Mouse (Mus musculus): ENCODE results near the gene Tmem108. TPM values are rescaled to one million over a fixed set of nuclear protein-coding genes. Genes with fewer than 3 reads are reported as not detected.

The Tmem108 gene
- total and polyA plus RNA-seq, 2 experiments from 2014 or later, result 23.5 to 25.1 TPM

- 0 out of 2 replicates have a peak, but pooled peaks cover 3% of the 10 kb centered on the region for H3K9me3 ChIP-seq (replicated peaks; ENCODE audit: control insufficient read depth, low read length)
- peaks cover 18% of the 10 kb centered on the region; the same call in 1 of the 2 replicates for H3K4me1 ChIP-seq (ENCODE audit: control insufficient read depth, insufficient read depth)
- H3K9ac ChIP-seq (replicated peaks; ENCODE audit: low read depth, low read length), result no peak overlapping the region
- H3K27me3 ChIP-seq (ENCODE audit: control insufficient read depth, insufficient read depth, low read length), result no peaks in the 10 kb centered on the region
- DNase-seq (ENCODE audit: low spot score) (no peak), ATAC-seq (ENCODE audit: insufficient read depth, low read depth) (no peak)
- H3K4me3 ChIP-seq (ENCODE audit: low read depth, low read length), result no peak overlapping the region
- TF ChIP-seq CTCF (IDR thresholded peaks at IDR 0.05; ENCODE audit: low read depth) (no peak), EP300 (IDR thresholded peaks at IDR 0.05; ENCODE audit: low read depth) (no peak)
- no peak overlapping the region for H3K4me2 ChIP-seq (ENCODE audit: low read depth, low read length)
- 87% methylated on average over 15 of the region's 15 CpGs for WGBS
- H3K27ac ChIP-seq (ENCODE audit: low read depth), result no peak overlapping the region
- no peaks in the 10 kb centered on the region for H3K36me3 ChIP-seq (replicated peaks; ENCODE audit: control insufficient read depth, insufficient read depth, low read length)
Measured at GRCm38 (mm10) chr9:103557085-103557484, 204.6 kb downstream of the Tmem108 start.

- peaks cover 18% of the 10 kb centered on the region; the same call in 1 of the 2 replicates for H3K4me1 ChIP-seq (ENCODE audit: control insufficient read depth, insufficient read depth)
- DNase-seq (ENCODE audit: low spot score), result no peak
- no peak for TF ChIP-seq EP300 (IDR thresholded peaks at IDR 0.05; ENCODE audit: low read depth)
- no peak for TF ChIP-seq CTCF (IDR thresholded peaks at IDR 0.05; ENCODE audit: low read depth)
- no peaks in the 10 kb centered on the region for H3K36me3 ChIP-seq (replicated peaks; ENCODE audit: control insufficient read depth, insufficient read depth, low read length)
- no peak overlapping the region for H3K9ac ChIP-seq (replicated peaks; ENCODE audit: low read depth, low read length)
- no peaks in the 10 kb centered on the region for H3K9me3 ChIP-seq (replicated peaks; ENCODE audit: control insufficient read depth, low read length)
- H3K4me2 ChIP-seq (ENCODE audit: low read depth, low read length), result no peak overlapping the region
- no peak overlapping the region for H3K27ac ChIP-seq (ENCODE audit: low read depth)
- 24% methylated on average over 6 of the region's 6 CpGs for WGBS
- no peaks in the 10 kb centered on the region for H3K27me3 ChIP-seq (ENCODE audit: control insufficient read depth, insufficient read depth, low read length)
- ATAC-seq (ENCODE audit: insufficient read depth, low read depth), result no peak
- no peak overlapping the region for H3K4me3 ChIP-seq (ENCODE audit: low read depth, low read length)
Measured at GRCm38 (mm10) chr9:103555334-103555733, 206.3 kb downstream of the Tmem108 start.

DNA sequence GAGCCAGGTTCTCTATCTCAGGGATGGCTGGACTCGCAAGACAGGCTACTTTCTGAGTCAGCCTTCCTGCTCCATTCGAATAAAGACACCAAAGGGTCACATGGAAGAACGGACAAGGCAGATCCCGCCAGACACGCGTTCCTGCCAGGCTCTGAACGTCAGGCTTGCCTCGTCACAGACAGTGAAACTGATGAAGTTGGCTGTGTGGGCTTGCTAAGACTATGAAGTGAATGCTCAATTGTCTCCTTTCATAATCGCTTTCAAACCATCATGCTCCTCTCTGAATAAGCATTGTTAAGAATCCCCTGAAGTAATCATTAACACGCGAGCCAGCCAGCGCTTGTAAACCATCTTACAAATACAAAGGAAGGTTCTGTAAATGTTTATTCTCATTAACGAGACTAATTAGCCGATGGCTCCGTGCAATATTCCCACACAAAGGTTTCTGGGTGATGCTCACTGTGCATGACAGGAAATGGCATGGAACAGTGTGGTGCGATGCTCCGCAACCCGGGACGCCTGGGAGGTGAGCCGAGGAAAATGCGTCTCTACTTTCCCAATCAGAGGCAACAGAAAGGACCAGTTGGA is 210.9 kb downstream of the Tmem108 start:
- no peak overlapping the region for H3K27ac ChIP-seq (ENCODE audit: low read depth)
- TF ChIP-seq EP300 (IDR thresholded peaks at IDR 0.05; ENCODE audit: low read depth) (no peak), CTCF (IDR thresholded peaks at IDR 0.05; ENCODE audit: low read depth) (no peak)
- H3K4me2 ChIP-seq (ENCODE audit: low read depth, low read length), result no peak overlapping the region
- H3K36me3 ChIP-seq (replicated peaks; ENCODE audit: control insufficient read depth, insufficient read depth, low read length), result no peaks in the 10 kb centered on the region
- ATAC-seq (ENCODE audit: insufficient read depth, low read depth), result no peak
- no peak overlapping the region for H3K4me3 ChIP-seq (ENCODE audit: low read depth, low read length)
- H3K4me1 ChIP-seq (ENCODE audit: control insufficient read depth, insufficient read depth), result peaks cover 9% of the 10 kb centered on the region; the same call in 1 of the 2 replicates
- WGBS, result 75% methylated on average over 21 of the region's 21 CpGs
- DNase-seq (ENCODE audit: low spot score), result no peak
- no peaks in the 10 kb centered on the region for H3K27me3 ChIP-seq (ENCODE audit: control insufficient read depth, insufficient read depth, low read length)
- H3K9me3 ChIP-seq (replicated peaks; ENCODE audit: control insufficient read depth, low read length), result no peaks in the 10 kb centered on the region
- no peak overlapping the region for H3K9ac ChIP-seq (replicated peaks; ENCODE audit: low read depth, low read length)

GRCm38 (mm10) chr9:103549178-103549577 is 212.5 kb downstream of the Tmem108 start:
- Histone ChIP-seq H3K36me3 (replicated peaks; ENCODE audit: control insufficient read depth, insufficient read depth, low read length) (no peaks in the 10 kb centered on the region), H3K4me3 (ENCODE audit: low read depth, low read length) (no peak overlapping the region), H3K9me3 (replicated peaks; ENCODE audit: control insufficient read depth, low read length) (no peaks in the 10 kb centered on the region), H3K4me2 (ENCODE audit: low read depth, low read length) (no peak overlapping the region), H3K9ac (replicated peaks; ENCODE audit: low read depth, low read length) (no peak overlapping the region), H3K4me1 (ENCODE audit: control insufficient read depth, insufficient read depth) (no peaks in the 10 kb centered on the region), H3K27me3 (ENCODE audit: control insufficient read depth, insufficient read depth, low read length) (no peaks in the 10 kb centered on the region), H3K27ac (ENCODE audit: low read depth) (no peak overlapping the region)
- WGBS, result 77% methylated on average over 3 of the region's 3 CpGs
- DNase-seq (ENCODE audit: low spot score), result no peak
- no peak for ATAC-seq (ENCODE audit: insufficient read depth, low read depth)
- no peak for TF ChIP-seq CTCF (IDR thresholded peaks at IDR 0.05; ENCODE audit: low read depth)
- no peak for TF ChIP-seq EP300 (IDR thresholded peaks at IDR 0.05; ENCODE audit: low read depth)

- ATAC-seq (ENCODE audit: insufficient read depth, low read depth) (no peak), DNase-seq (ENCODE audit: low spot score) (no peak)
- Histone ChIP-seq H3K4me2 (ENCODE audit: low read depth, low read length) (no peak overlapping the region), H3K9ac (replicated peaks; ENCODE audit: low read depth, low read length) (no peak overlapping the region), H3K27ac (ENCODE audit: low read depth) (no peak overlapping the region), H3K4me3 (ENCODE audit: low read depth, low read length) (no peak overlapping the region), H3K9me3 (replicated peaks; ENCODE audit: control insufficient read depth, low read length) (no peaks in the 10 kb centered on the region), H3K4me1 (ENCODE audit: control insufficient read depth, insufficient read depth) (no peaks in the 10 kb centered on the region), H3K27me3 (ENCODE audit: control insufficient read depth, insufficient read depth, low read length) (no peaks in the 10 kb centered on the region), H3K36me3 (replicated peaks; ENCODE audit: control insufficient read depth, insufficient read depth, low read length) (no peaks in the 10 kb centered on the region)
- TF ChIP-seq EP300 (IDR thresholded peaks at IDR 0.05; ENCODE audit: low read depth) (no peak), CTCF (IDR thresholded peaks at IDR 0.05; ENCODE audit: low read depth) (no peak)
- WGBS, result 90% methylated on average over 3 of the region's 3 CpGs
Measured at GRCm38 (mm10) chr9:103548606-103549005, 213.0 kb downstream of the Tmem108 start.

All from heart, postnatal 0 days (tissue).